Mouse (Mus musculus) embryonic fibroblast, embryonic 13.5 days (primary cell): ENCODE results near the gene Tapbpl.

Experiments
- CTCF ChIP-seq: IDR thresholded peaks from 2 replicates; pipeline ENCODE4 v1.5.1; 2011; ENCODE audit warnings: mild to moderate bottlenecking, control low read depth, low read length, moderate library complexity, borderline replicate concordance; ENCODE audit not compliant: insufficient read depth
- POLR2A ChIP-seq: IDR thresholded peaks from 2 replicates; pipeline ENCODE4 v1.6.1; 2011; ENCODE audit warnings: low read depth, mild to moderate bottlenecking, control low read depth, low read length, moderate library complexity

DNA sequence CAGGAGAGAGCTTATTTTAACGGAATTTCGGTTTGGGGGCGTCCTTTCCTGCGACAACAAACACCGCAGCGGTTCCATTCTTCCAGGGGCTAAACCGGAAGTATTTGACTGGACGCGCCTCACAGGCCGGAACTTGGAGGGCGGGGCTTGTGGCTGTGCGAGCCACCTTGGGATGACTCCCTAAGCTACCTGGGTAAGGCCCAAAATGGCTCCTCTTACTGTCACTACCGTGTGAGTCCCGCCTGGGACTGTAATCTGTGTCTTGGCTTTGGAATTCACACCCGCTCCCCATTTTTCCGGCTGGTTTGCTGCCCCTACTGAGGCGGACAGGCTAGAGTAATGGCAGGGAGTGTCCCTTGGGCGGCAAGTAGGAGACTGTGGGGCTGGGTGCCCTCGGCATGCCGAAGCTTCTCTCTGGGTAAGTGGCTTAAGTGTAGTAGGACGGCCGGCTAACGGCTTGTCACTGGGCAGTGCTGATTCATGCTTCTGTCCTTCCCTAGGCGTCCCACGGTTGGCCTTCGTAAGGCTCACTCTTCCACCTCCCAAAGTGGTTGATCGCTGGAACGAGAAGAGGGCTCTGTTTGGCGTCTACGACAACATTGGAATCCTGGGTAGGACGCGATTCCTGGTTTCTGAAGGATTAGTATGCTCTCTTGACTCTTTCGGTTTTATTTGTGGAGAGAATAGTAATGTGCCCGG, 39.5 kb downstream of the Tapbpl start:
- no peak for TF ChIP-seq CTCF
- TF ChIP-seq POLR2A, result peak; percentile 32
